Mouse (Mus musculus): ENCODE measurements around the gene Larp6. TPM values are rescaled to one million over a fixed set of nuclear protein-coding genes. Genes with fewer than 3 reads are reported as not detected.
A peak's percentile ranks its signal among the peaks of the same experiment; 100 is the strongest.

Gene Larp6
- polyA plus RNA-seq, 1 experiment from 2014 or later: 1.9 TPM

GRCm38 (mm10) chr9:60748191-60748590 is 35.4 kb downstream of the Larp6 start:
- Histone ChIP-seq H3K4me2 (ENCODE audit: low read depth, low read length) (no peak overlapping the region), H3K9me3 (replicated peaks; ENCODE audit: control insufficient read depth, low read length) (no peaks in the 10 kb centered on the region), H3K27ac (ENCODE audit: low read length) (no peak overlapping the region), H3K36me3 (ENCODE audit: control insufficient read depth, insufficient read depth, low read length) (no peaks in the 10 kb centered on the region), H3K9ac (ENCODE audit: low read length) (no peak overlapping the region), H3K4me1 (ENCODE audit: control insufficient read depth, insufficient read depth, low read length) (peaks cover 4% of the 10 kb centered on the region), H3K27me3 (ENCODE audit: control insufficient read depth, insufficient read depth, low read length) (no peaks in the 10 kb centered on the region), H3K4me3 (replicated peaks; ENCODE audit: low read length) (no peak overlapping the region)
- ATAC-seq (ENCODE audit: insufficient read depth, low FRiP score): no peak
- WGBS: 87% methylated on average over 2 of the region's 2 CpGs

- H3K9me3 ChIP-seq (replicated peaks; ENCODE audit: control insufficient read depth, low read length): no peaks in the 10 kb centered on the region
- no peak overlapping the region for H3K4me2 ChIP-seq (ENCODE audit: low read depth, low read length)
- no peaks in the 10 kb centered on the region for H3K36me3 ChIP-seq (ENCODE audit: control insufficient read depth, insufficient read depth, low read length)
- 93% methylated on average over 2 of the region's 2 CpGs for WGBS
- H3K9ac ChIP-seq (ENCODE audit: low read length): no peak overlapping the region
- H3K27ac ChIP-seq (ENCODE audit: low read length): no peak overlapping the region
- H3K4me3 ChIP-seq (replicated peaks; ENCODE audit: low read length): no peak overlapping the region
- no peaks in the 10 kb centered on the region for H3K27me3 ChIP-seq (ENCODE audit: control insufficient read depth, insufficient read depth, low read length)
- no peaks in the 10 kb centered on the region for H3K4me1 ChIP-seq (ENCODE audit: control insufficient read depth, insufficient read depth, low read length)
- no peak for ATAC-seq (ENCODE audit: insufficient read depth, low FRiP score)
Measured at GRCm38 (mm10) chr9:60749105-60749504, 36.3 kb downstream of the Larp6 start.

GRCm38 (mm10) chr9:60751098-60751497 is 38.3 kb downstream of the Larp6 start:
- Histone ChIP-seq H3K4me1 (ENCODE audit: control insufficient read depth, insufficient read depth, low read length) (no peaks in the 10 kb centered on the region), H3K9ac (ENCODE audit: low read length) (no peak overlapping the region), H3K4me3 (replicated peaks; ENCODE audit: low read length) (no peak overlapping the region), H3K4me2 (ENCODE audit: low read depth, low read length) (no peak overlapping the region), H3K36me3 (ENCODE audit: control insufficient read depth, insufficient read depth, low read length) (no peaks in the 10 kb centered on the region), H3K27ac (ENCODE audit: low read length) (no peak overlapping the region), H3K27me3 (ENCODE audit: control insufficient read depth, insufficient read depth, low read length) (no peaks in the 10 kb centered on the region), H3K9me3 (replicated peaks; ENCODE audit: control insufficient read depth, low read length) (no peaks in the 10 kb centered on the region)
- WGBS: 84% methylated on average over 5 of the region's 5 CpGs
- no peak for ATAC-seq (ENCODE audit: insufficient read depth, low FRiP score)

GRCm38 (mm10) chr9:60751971-60752370 is 39.2 kb downstream of the Larp6 start:
- Histone ChIP-seq H3K4me1 (ENCODE audit: control insufficient read depth, insufficient read depth, low read length) (no peaks in the 10 kb centered on the region), H3K4me3 (replicated peaks; ENCODE audit: low read length) (no peak overlapping the region), H3K36me3 (ENCODE audit: control insufficient read depth, insufficient read depth, low read length) (no peaks in the 10 kb centered on the region), H3K9me3 (replicated peaks; ENCODE audit: control insufficient read depth, low read length) (no peaks in the 10 kb centered on the region), H3K27ac (ENCODE audit: low read length) (no peak overlapping the region), H3K4me2 (ENCODE audit: low read depth, low read length) (no peak overlapping the region), H3K27me3 (ENCODE audit: control insufficient read depth, insufficient read depth, low read length) (no peaks in the 10 kb centered on the region), H3K9ac (ENCODE audit: low read length) (no peak overlapping the region)
- WGBS: 59% methylated on average over 6 of the region's 6 CpGs
- no peak for ATAC-seq (ENCODE audit: insufficient read depth, low FRiP score)

GRCm38 (mm10) chr9:60752636-60753035 is 39.8 kb downstream of the Larp6 start:
- H3K9ac ChIP-seq (ENCODE audit: low read length): no peak overlapping the region
- H3K27ac ChIP-seq (ENCODE audit: low read length): no peak overlapping the region
- no peak overlapping the region for H3K4me3 ChIP-seq (replicated peaks; ENCODE audit: low read length)
- H3K27me3 ChIP-seq (ENCODE audit: control insufficient read depth, insufficient read depth, low read length): no peaks in the 10 kb centered on the region
- no peaks in the 10 kb centered on the region for H3K9me3 ChIP-seq (replicated peaks; ENCODE audit: control insufficient read depth, low read length)
- peaks cover 4% of the 10 kb centered on the region for H3K4me1 ChIP-seq (ENCODE audit: control insufficient read depth, insufficient read depth, low read length)
- no peak overlapping the region for H3K4me2 ChIP-seq (ENCODE audit: low read depth, low read length)
- ATAC-seq (ENCODE audit: insufficient read depth, low FRiP score): no peak
- no peaks in the 10 kb centered on the region for H3K36me3 ChIP-seq (ENCODE audit: control insufficient read depth, insufficient read depth, low read length)

GRCm38 (mm10) chr9:60756258-60756657 is 43.5 kb downstream of the Larp6 start:
- Histone ChIP-seq H3K4me2 (ENCODE audit: low read depth, low read length) (no peak overlapping the region), H3K9me3 (replicated peaks; ENCODE audit: control insufficient read depth, low read length) (no peaks in the 10 kb centered on the region), H3K36me3 (ENCODE audit: control insufficient read depth, insufficient read depth, low read length) (no peaks in the 10 kb centered on the region), H3K4me3 (replicated peaks; ENCODE audit: low read length) (no peak overlapping the region), H3K4me1 (ENCODE audit: control insufficient read depth, insufficient read depth, low read length) (peaks cover 14% of the 10 kb centered on the region), H3K27ac (ENCODE audit: low read length) (no peak overlapping the region), H3K27me3 (ENCODE audit: control insufficient read depth, insufficient read depth, low read length) (no peaks in the 10 kb centered on the region), H3K9ac (ENCODE audit: low read length) (no peak overlapping the region)
- no peak for ATAC-seq (ENCODE audit: insufficient read depth, low FRiP score)
- 42% methylated on average over 6 of the region's 6 CpGs for WGBS

- no peak overlapping the region for H3K4me2 ChIP-seq (ENCODE audit: low read depth, low read length)
- WGBS: 58% methylated on average over 15 of the region's 15 CpGs
- H3K4me3 ChIP-seq (replicated peaks; ENCODE audit: low read length): no peak overlapping the region
- no peaks in the 10 kb centered on the region for H3K36me3 ChIP-seq (ENCODE audit: control insufficient read depth, insufficient read depth, low read length)
- ATAC-seq (ENCODE audit: insufficient read depth, low FRiP score): no peak
- peak overlapping the region; percentile 25; the same call in 1 of the 2 replicates for H3K27ac ChIP-seq (ENCODE audit: low read length)
- peaks cover 14% of the 10 kb centered on the region for H3K4me1 ChIP-seq (ENCODE audit: control insufficient read depth, insufficient read depth, low read length)
- no peaks in the 10 kb centered on the region for H3K9me3 ChIP-seq (replicated peaks; ENCODE audit: control insufficient read depth, low read length)
- no peaks in the 10 kb centered on the region for H3K27me3 ChIP-seq (ENCODE audit: control insufficient read depth, insufficient read depth, low read length)
- H3K9ac ChIP-seq (ENCODE audit: low read length): no peak overlapping the region
Measured at GRCm38 (mm10) chr9:60756866-60757740, 44.3 kb downstream of the Larp6 start.

GRCm38 (mm10) chr9:60757817-60758216 is 45.0 kb downstream of the Larp6 start:
- Histone ChIP-seq H3K4me1 (ENCODE audit: control insufficient read depth, insufficient read depth, low read length) (peaks cover 14% of the 10 kb centered on the region), H3K9me3 (replicated peaks; ENCODE audit: control insufficient read depth, low read length) (no peaks in the 10 kb centered on the region), H3K27ac (ENCODE audit: low read length) (peak overlapping the region; percentile 25; the same call in 1 of the 2 replicates), H3K9ac (ENCODE audit: low read length) (no peak overlapping the region; the same call in 1 of the 2 replicates), H3K27me3 (ENCODE audit: control insufficient read depth, insufficient read depth, low read length) (no peaks in the 10 kb centered on the region), H3K4me2 (ENCODE audit: low read depth, low read length) (no peak overlapping the region), H3K36me3 (ENCODE audit: control insufficient read depth, insufficient read depth, low read length) (no peaks in the 10 kb centered on the region), H3K4me3 (replicated peaks; ENCODE audit: low read length) (no peak overlapping the region)
- ATAC-seq (ENCODE audit: insufficient read depth, low FRiP score): peak; percentile 73; the same call in 1 of the 2 replicates
- WGBS: 18% methylated on average over 5 of the region's 5 CpGs

- Histone ChIP-seq H3K4me1 (ENCODE audit: control insufficient read depth, insufficient read depth, low read length) (peaks cover 14% of the 10 kb centered on the region), H3K27ac (ENCODE audit: low read length) (no peak overlapping the region), H3K9ac (ENCODE audit: low read length) (no peak overlapping the region), H3K4me3 (replicated peaks; ENCODE audit: low read length) (no peak overlapping the region), H3K36me3 (ENCODE audit: control insufficient read depth, insufficient read depth, low read length) (no peaks in the 10 kb centered on the region), H3K9me3 (replicated peaks; ENCODE audit: control insufficient read depth, low read length) (no peaks in the 10 kb centered on the region), H3K27me3 (ENCODE audit: control insufficient read depth, insufficient read depth, low read length) (no peaks in the 10 kb centered on the region), H3K4me2 (ENCODE audit: low read depth, low read length) (no peak overlapping the region)
- no peak for ATAC-seq (ENCODE audit: insufficient read depth, low FRiP score)
- 59% methylated on average over 10 of the region's 10 CpGs for WGBS
Measured at GRCm38 (mm10) chr9:60759436-60760007, 46.7 kb downstream of the Larp6 start.

Measured in stomach, embryonic 16.5 days (tissue).